Mouse (Mus musculus) cerebellum, postnatal 14 days (tissue): Measurements from ENCODE around the gene Blm.

Source experiments
- DNase-seq, 2 experiments: peaks; one replicate each; pipeline ENCODE4 v3.0.0; 2021; ENCODE audit warnings: mixed read lengths in 2 of 2

Blm gene

DNA sequence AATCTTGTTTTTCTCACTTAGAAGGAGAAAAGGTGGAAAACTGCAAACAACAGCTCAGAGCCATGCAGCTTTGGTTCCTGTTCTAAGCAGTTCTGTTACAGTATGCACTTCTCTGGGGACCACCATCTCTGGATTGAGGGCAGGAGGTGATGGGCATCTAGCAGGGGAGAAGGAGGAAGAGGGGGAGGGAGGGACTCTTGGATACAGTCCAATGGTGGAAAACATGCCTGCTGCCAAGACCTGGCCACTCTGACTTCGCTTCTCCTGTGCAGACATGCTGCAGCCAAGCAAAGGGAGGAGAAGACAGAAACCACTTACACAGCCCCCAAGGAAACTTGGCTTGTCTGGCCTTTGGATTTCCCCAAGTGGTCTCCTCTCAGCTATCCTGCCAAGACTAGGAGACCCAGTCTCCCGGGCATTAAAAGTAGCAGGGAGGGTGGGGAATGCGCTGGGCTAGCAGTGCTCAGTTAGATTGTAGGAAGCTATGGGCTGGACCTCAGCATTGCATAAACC, 77.0 kb downstream of the Blm start:
- peak in 1 of 2 experiments; percentile 35 for DNase-seq

DNA sequence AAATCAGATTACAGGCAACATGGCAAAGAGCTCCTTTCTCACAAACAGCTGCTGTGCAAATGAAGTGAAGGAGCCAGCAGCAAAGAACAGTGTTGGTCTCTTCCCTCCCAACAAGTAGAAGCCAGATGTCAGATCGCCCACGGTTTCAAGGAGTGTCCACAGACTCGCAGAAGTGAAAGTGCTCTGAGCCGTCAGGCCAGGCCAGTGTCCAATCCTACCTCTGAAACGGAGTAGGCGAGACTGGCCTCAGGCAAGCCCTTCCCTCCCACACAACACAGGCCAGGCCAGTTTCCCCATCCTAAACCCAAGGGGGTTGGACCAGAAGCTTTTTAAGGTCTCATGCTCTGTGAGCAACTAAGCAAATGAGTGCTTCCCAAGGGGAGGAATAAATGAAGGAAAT, 77.7 kb downstream of the Blm start:
- no peak for DNase-seq

DNA sequence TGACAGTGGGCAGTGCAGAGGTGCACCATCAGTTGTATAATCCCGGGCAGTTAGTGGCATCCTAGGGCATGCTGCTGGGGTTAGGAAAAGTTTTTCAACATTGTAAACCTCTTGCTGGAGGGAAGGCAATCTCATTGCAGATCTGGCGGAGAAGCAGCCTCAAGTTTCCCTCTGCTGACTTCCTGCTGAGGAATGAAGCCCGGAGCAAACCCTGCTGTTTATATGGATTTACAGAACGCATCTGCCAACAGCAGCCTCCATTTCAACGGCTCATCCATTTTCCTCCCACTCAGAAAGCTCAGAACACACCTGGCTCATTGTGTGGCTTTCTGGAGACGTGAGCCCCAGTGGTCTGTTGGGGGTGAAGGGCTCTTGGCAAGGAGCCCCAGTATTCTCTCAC, 78.6 kb downstream of the Blm start:
- DNase-seq = no peak

DNA sequence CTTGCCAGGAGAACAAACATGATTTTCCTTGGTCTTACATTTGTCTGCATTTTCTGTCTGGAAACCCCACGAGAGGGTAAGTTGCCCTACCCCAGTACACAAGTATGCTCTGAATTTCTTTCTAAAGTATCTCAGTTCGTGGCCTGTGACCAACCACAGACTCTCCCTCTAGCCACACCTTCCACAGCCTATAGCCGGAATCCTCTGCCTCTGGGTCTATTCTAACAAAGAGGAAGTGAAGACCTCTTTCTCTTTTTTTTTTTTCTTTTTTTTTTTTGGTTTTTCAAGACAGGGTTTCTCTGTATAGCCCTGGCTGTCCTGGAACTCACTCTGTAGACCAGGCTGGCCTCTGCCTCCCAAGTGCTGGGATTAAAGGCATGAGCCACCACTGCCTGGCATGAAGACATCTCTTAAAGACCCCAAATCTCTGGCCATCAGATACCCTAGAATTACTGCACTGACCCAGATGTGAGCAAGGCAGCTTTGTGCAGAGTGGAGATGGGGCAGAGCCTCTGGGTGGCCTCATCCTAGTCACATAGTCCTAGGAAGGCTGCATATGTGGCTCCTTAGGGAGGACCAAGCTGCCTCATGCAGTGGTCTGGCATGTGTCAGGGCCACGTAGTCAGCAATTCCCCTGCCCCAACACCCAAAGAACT, 79.3 kb downstream of the Blm start:
- DNase-seq = no peak

DNA sequence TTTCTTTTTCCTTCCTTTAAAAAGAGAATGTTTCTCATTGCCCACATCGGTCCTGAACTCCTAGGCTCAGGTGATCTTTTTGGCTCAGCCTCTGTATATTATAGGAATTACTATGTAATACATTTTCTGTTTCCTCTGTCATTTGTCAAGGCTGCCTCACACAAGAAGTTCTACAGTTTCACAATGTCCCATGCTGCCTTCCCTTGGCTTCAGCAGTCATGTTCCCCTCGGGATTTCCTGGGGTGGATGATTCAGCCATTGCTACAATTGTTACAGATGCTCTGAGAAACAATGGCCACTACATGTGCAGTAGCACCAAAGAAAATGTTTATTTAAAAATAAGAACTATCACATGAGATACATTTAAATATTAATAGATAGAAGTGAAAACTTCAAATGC, 80.1 kb downstream of the Blm start:
- no peak for DNase-seq

DNA sequence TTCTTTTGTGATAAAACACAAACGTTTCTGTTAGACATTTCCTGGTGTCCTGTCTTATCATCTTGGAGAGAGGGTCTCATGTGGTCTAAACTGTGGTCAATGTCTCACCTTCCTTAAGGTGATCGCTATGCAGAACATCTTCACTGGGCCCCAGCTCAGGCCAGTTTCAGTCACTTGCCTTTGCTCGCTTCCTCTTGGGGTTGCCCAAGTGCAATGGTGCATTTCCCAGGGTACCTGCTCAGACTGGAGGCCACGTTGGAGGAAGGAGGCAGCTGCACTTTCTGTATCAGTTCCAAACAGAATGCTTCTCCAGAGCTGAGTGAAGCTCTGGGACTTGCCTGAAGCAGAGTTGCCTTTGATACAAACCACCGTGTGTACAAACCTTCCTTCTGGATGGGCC, 80.9 kb downstream of the Blm start:
- no peak for DNase-seq

DNA sequence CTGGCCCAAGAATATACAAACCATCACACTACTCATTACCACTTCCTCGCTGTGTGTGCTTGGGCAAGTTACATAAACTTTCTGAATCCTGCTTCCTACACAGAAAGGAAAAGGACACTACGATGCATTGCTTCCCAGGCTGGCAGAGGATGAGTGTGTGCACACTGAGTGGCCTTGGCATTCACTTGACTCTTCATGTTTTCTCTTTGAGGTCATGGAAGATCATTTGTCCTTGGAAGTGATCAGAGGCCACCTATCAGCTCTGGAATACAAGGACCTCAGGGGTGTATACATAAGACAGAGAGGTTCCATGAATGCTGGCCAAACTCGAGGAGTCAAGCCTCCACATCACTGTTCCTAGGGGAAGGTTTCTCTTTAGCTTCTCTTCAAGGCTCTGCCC, 81.8 kb downstream of the Blm start:
- no peak for DNase-seq

DNA sequence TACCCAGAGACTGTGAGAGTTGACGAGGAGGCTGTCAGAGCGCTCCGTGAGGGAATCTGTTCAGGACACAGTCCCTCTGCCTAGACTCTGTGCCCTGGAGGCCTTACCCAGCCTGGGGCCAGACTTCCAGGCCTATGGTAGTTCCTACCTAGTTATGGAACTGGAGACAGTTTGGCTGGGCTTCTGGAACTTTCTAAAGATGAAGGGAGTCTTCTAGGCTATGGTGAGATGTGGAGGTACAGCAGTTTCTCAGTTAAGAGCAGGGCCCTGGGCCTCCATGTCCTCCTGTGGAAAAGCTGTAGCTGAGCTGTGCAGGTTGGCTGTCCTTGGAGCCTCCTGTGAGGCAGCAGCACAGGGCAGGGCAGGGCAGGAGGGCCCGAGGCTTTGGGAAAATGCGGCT, 82.7 kb downstream of the Blm start:
- DNase-seq = no peak

DNA sequence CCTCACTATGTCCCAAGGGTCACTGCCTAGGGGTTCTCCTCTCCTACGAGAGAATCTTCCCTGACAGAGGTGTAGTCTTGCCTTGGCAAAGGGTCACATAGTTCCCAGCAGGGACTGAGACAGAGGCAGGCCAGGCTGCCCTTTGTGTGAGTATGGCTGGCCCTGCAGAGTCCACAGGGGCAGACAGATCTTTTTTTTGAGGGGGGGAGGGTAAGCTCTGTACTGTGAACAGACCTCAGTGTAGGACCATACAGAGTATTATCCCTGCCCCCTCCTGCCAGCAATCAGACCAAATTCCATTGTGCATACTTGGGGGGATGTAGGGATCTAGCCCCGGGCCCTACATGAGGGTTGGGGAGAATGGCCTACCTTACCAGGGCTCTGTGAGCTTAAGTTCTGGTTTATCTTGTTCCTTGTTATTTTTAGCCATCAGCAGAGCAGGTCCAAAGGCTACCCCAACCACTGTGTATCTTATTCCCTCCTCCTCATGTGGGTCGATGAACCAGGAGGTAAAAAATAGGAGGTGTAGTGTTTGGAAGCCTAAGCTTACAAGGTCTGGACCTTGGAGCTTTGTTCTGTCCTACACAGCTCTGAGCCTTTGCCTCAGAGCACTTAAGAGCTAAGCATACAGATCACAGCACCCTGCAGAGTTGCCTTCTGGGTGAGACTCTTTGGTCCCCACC, 83.2 kb downstream of the Blm start:
- DNase-seq = no peak

DNA sequence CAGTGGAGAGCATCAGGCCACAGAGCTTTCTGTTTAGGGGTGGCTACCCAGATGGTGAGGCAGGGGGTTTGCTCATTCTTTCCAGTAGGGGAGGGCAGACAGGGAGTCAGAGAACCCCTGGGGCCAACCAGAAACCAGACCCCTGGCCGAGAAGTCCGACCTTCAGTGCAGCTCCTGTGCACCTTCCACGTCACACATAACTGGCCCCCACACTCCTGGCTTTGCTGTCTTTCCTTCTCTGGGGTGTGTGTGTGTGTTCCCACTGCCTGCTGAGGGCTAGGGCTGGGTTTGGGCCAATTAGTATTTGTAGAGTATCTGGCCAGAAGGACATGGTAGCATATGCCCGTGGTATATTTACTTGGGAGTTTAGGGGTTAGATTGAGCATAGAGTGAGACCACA, 84.6 kb downstream of the Blm start:
- no peak for DNase-seq

DNA sequence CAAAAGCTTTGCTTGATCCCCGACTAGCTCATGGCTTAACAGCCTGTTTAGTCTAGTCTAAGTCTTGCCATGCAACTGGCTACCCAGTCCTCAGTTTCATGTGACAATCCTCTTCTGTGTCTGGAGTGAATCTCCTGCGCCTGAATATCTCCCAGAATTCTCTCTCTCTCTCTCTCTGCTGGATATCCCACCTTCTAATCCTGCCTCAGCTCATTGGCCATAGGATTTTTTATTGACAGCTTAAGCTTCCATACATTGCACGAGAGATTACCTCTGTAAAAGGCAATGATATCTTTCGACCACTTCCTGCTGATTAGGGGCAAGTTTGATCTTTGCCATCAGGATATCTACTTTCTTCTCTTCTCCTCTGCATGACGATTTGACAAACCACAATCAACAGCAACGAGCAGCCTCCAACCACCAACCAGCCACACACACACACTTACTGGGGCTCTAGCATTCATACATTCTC, 85.3 kb downstream of the Blm start:
- no peak for DNase-seq

DNA sequence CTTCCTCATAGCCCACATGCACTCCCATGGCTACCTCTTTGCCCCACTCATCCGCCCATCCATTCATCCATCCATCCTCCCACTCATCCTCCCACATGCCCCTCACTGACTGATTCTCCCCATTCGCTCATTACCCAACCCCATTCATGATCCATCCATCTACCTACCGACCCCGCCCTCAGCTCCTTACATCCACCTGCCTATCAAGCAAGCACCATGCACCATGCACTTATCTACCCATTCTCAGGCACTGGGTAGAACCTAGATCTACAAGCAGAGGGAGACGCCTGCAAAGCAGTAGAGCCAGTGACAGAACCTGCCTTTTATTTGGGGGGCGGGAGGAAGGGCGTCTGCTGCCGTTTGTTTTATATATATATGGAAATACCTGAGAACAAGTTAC, 87.6 kb downstream of the Blm start:
- DNase-seq = no peak

DNA sequence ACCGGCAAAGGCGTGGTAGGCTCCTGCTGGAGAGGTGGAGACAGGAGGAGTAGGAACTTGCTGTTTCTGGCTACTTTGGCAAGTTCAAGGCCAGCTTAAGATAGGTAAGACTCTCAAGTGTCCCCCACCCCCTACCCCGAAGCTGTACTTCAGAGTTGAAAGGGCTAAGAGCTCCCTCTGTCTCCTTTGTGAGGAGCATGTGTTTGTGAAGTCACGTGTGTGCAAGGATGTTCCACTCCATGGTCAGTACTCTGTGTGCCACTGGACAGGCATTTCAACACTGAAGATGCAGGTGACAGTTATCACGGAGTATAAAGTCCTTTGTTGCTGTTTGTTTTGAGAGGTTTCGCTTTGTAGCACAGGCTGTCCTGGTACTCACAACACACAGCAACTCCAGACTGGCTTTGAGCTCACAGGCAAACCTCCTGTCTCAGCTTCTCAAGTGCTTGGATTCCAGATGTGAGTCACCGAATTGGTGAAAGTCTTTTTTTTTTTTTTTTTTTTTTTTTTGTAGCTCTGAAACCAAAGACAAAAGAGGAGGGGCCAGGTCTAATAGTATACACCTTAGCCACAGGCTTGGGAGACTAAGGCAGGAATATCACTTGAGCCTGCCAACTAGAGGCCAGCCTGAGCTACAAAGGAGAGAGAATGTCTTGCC, 88.6 kb downstream of the Blm start:
- no peak for DNase-seq

DNA sequence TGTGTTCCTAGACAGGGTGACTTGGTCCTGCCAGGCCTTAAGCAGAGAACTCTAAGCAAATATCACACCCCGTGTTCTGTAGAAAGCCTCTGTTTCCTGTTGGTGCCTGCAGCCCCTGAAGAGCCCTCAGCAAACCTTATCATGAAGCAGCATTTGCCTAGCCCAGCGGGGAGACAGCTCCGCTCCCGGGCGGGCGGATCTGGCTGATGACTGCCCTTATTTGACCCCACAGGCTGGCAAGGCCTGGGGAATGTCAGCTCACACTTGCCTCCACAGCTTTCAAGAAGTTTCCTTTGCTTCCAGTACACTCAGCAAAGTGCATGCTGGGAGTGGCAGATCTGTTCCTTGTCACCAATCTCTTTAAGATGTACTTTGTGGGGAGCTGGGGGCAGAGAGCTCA, 89.4 kb downstream of the Blm start:
- DNase-seq = no peak

DNA sequence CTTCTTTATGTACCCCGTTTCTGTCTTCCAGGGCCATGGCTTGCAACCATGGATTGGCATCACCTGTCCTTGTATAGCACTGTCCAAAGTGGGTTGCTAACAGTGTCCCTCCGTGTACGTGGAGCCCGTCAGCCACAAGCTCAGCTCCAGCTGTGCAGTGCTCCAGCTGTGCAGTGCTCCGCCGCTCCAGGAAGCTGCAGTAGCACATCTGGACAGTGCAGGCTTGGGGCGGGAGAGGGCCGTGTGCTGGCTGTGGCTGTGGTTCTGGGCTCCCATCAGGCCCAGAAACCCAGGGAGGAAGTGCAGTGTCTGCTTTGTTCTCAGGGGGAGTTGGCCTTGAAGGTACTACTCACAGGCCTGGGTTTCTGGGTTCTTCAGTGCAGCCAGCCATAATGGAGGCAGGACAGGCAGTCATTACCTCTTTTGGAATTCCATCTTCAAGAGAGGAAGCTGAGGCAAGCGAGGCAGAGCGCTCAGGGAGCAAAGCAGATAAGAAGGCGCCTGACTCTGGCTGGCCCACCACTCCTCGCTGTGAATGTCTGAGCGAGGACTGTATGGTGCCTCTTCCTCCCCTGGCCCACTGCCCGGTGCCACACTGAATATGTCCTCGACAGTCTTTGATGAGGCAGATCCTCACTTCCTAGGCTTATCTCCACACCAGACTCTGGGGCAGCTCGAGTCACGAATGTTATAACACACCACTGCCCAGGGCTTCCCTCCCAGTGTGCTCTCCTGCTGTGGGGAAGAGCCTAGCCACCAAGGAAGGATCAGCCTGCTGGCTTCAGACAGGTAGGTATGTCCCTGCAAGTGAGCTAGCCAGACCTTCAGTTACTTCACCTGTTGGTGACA, 90.3 kb downstream of the Blm start:
- DNase-seq = peak; percentile 58 to 62

DNA sequence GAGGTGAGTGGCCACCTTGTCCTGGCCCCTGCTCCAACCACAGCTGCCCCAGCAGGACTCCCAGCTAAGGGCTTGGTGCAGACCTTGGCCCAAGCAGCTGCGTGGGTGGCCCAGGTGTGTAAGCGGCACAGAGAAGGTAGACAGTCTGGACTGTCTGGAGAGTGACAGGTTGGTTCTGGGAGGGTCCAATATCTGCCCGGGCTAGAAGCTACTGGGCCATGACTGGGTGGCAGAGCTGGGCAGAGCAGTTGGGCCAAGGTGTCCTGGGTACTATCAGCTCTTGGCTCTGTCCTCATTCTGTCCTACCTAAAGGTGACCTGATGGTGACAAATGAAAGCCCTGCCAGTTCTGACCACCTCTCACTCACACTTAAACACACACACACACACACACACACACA, 91.8 kb downstream of the Blm start:
- DNase-seq = no peak

DNA sequence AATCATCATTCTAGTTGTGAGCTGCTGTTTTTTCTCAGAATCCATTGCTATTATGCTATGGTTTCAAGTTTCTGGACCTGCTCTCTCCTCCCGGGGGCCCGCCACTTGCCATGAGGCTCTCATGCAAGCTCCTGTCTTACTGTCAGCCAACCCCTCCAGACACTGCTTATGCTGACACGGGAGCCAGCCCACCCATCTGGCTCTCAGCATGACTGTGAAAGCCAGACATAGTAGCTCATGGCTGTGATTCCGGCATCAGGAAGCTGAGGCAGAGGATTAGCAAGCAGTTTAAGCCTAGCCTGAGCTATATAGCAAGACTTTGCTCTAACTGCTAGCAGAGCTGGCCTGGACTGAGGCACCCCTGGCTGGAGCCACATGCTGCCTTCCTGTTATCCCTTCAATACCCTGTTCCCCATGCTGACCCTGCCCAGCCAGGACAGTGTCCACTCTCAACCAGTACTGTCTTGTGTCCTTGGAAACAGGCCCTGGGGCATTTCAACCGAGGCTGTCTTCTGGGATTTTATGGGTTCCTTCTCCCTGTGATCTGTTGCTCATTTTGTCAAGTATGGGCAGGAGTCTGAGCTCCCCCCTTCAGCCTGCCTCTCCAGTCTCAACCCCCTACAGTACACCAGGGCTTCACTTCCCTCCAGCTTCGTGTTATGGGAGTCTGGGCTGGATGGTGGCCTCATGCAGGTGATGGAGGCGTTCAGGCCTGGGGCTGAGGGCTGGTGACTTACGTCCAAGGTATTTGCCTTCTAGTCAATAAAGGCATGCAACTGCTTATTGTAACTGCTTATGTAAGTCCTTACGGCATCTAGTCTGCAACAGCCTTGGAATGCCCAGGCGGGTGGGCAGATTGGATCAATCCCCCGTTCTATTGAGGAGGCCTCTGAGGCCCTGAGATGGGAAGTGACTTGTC, 92.7 kb downstream of the Blm start:
- DNase-seq = peak; percentile 36 to 51

DNA sequence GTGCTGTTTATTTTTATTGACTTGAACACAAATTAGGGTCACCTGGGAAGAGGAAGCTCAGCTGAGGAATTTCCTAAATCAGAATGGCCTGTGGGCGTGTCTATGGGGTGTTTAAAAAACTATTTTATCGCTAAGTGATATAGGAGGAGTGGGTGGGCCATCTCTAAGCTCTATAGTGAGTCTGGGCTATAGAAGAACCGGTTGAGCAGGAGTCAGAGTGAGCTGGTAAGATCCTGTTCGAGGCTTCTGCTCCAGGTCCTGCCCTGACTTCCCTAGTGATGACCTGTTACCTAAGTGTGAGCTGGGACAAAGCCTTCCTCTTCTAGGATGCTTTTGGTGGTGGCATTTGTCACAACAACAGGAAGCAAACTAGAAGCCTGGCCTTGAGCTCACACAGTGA, 94.2 kb downstream of the Blm start:
- no peak for DNase-seq

DNA sequence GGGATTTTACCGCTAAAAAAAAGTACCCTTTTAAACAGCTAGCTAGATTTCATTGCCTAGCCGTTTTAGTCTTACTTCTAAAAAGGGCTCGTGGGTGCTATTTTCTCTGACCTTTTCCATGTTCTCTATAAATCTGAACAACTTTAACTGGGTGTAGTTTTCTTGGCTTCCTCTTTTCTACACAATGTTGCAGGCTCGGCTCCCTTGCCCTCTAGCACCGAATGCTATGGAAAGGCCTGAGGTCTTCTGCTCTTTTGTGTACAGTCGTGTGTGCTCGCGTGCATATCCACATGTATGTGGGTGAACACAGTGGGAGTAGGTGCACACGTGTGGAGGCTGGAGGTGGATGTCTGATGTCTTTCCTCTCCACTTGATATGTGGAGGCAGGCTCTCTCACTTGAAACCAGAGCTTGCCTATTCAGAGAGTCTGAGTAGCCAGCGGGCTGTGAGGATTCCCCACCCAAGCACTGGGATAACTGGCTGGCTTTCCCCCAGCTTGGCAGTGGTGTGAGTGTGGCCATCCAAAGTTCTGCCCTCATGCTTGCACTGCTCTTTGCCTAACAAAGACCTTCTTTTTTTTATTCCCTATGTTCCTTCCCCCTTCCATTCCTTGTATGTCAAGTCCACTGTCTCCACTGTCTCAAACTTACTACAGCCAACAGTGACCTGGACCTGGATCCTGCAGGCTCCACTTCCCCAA, 95.0 kb downstream of the Blm start:
- DNase-seq = peak; percentile 59

DNA sequence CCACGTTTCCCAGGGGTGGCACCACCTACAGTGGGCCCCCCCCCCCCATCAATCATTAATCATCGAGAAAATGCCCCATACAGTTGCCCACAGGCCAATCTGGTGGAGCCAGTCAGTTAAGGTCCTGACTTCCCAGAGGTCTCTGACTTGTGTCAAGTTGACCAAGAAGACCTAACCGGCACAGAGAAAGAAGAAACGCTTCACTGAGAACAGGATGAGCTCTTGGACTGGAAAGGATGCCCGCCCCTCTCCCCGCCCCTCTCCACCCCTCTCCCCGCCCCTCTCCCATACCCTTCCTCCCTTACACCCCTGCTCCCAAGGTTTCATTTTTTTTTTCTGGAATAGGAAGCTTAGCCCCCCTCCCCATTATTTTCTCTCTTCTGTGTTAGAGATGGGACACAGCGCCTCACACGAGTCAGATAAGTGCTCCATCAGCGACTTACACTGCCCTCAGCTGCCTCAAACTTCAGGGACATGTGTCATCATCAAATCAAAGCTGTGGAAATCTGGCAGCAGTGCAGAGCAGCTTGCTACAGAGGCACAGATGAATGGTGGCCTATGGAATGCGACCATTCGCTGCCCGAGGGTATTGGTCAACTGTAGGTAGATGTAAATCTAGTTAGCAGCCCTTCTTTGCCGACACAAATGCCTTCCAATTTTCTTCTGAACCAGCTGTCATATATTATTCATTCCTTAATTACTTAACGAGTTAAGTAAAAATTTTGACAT, 95.7 kb downstream of the Blm start:
- no peak for DNase-seq

DNA sequence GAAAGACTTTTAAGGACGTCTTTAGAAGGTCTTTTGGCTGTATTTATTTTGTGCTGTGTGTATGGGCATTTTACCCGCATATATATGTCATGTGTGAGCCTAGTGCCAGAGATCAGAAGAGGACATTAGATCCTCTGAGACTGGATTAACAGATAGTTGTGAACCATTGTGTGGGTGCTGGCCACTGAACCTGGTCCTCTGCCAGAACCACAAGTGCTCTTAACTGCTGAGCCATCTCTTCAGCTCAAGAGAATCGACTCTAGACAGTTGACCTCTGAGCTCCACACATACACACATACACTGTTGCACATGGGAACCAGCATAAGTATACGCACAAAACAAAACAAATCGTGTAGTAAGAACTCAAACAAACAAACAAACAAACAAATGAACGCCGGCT, 98.3 kb downstream of the Blm start:
- no peak for DNase-seq
